In genomic region chrX:140624875-140625594, GRCm38 (mm10) we compare ENCODE assay signal across 22 mouse cellular contexts. TPM values are rescaled to one million over a fixed set of nuclear protein-coding genes. Genes with fewer than 3 reads are reported as not detected.
DNase-seq lines count a peak whose midpoint lies in the region; ATAC-seq and TF ChIP-seq lines count a peak whose summit lies in the region.
"Had no signal": no experiment of that assay in that cellular context is flagged by ENCODE, and none has a peak within 500 bp of the region (broad histone marks: within the 10 kb centered on the region; RNA-seq: fewer than 3 reads in every experiment).

No protein-coding gene starts in this region.

- WGBS in heart, embryonic 12.5 days: 46% methylated on average over 12 of the region's 12 CpGs

- H3K27me3 ChIP-seq in heart, embryonic 12.5 days (replicated peaks): no peaks in the 10 kb centered on the region
- H3K27me3 ChIP-seq in ES-Bruce4 (ENCODE audit: control insufficient read depth, insufficient read depth, low read length, poor library complexity, severe bottlenecking): no peaks in the 10 kb centered on the region
- H3K27me3 ChIP-seq: Patski had no signal

- ATAC-seq in heart, embryonic 12.5 days (ENCODE audit: insufficient number of reproducible peaks, low FRiP score): no peak
- peak; percentile 71 for ATAC-seq in granulocyte monocyte progenitor cell, adult 5-6 weeks (replicated peaks; ENCODE audit: poor library complexity, severe bottlenecking)
- ATAC-seq in megakaryocyte, adult 5-6 weeks (ENCODE audit: poor library complexity, severe bottlenecking): peak; percentile 56
- ATAC-seq: CD4-positive, CD25-positive, alpha-beta regulatory T cell, adult 4 months; forebrain, embryonic 14.5 days; Patski had no signal

- H3K36me3 ChIP-seq in heart, embryonic 12.5 days: no peaks in the 10 kb centered on the region
- no peaks in the 10 kb centered on the region for H3K36me3 ChIP-seq in ES-Bruce4 (ENCODE audit: control insufficient read depth, insufficient read depth, low read length, poor library complexity, severe bottlenecking)
- H3K36me3 ChIP-seq: embryonic facial prominence, embryonic 10.5 days; limb, embryonic 12.5 days had no signal

- H3K27ac ChIP-seq in heart, embryonic 12.5 days (ENCODE audit: poor library complexity, severe bottlenecking): no peak overlapping the region
- H3K27ac ChIP-seq in ES-Bruce4 (ENCODE audit: insufficient read depth, low read length): no peak overlapping the region
- H3K27ac ChIP-seq: embryonic facial prominence, embryonic 10.5 days; hindbrain, embryonic 14.5 days; limb, embryonic 12.5 days had no signal

- intact Hi-C loops in heart, postnatal 10 days (cut with DNase I): loop anchor here (2.0 kb wide), 1 partner anchor 20 kb away; no protein-coding TSS in a partner anchor

- no peak for DNase-seq in heart, postnatal 10 days
- no peak for DNase-seq in embryo, embryonic 10 days (ENCODE audit: low spot score)
- no peak for DNase-seq in thymus, postnatal 0 days (ENCODE audit: low spot score)
- DNase-seq in T-cell, adult 2 months (ENCODE audit: low spot score): no peak
- DNase-seq: cerebellum, postnatal 14 days; heart, postnatal 14 days; kidney, adult 8-10 months; kidney, postnatal 36 days; layer of hippocampus, adult 9-11 months; lung, adult 2 months; right cerebral cortex, postnatal 14 days; thymus, postnatal 36 days had no signal

- no peaks in the 10 kb centered on the region for H3K9me3 ChIP-seq in heart, embryonic 12.5 days (replicated peaks)
- no peaks in the 10 kb centered on the region for H3K9me3 ChIP-seq in ES-Bruce4 (replicated peaks; ENCODE audit: control insufficient read depth, insufficient read depth, low read length, poor library complexity, severe bottlenecking)
- H3K9me3 ChIP-seq: embryonic facial prominence, embryonic 10.5 days; limb, embryonic 12.5 days had no signal

- TF ChIP-seq POLR2A in ES-Bruce4 (IDR thresholded peaks at IDR 0.05; ENCODE audit: insufficient read depth, low read length): no peak

- 0 out of 2 replicates have a peak, but pooled peaks have one; percentile 4 for TF ChIP-seq EP300 in ES-Bruce4 (IDR thresholded peaks at IDR 0.05; ENCODE audit: insufficient read depth, low read depth, low read length)

- peaks cover 8% of the 10 kb centered on the region; the same call in 1 of the 2 replicates for H3K4me1 ChIP-seq in heart, embryonic 12.5 days (replicated peaks)
- H3K4me1 ChIP-seq in ES-Bruce4 (ENCODE audit: control insufficient read depth, insufficient read depth, low read length): peaks cover 1% of the 10 kb centered on the region
- H3K4me1 ChIP-seq: embryonic facial prominence, embryonic 10.5 days; limb, embryonic 12.5 days had no signal

- peak overlapping the region; percentile 29; the same call in 1 of the 2 replicates for H3K4me2 ChIP-seq in heart, embryonic 12.5 days
- H3K4me2 ChIP-seq: hindbrain, embryonic 14.5 days; limb, embryonic 12.5 days had no signal

- no peak overlapping the region for H3K9ac ChIP-seq in heart, embryonic 12.5 days
- no peak overlapping the region for H3K9ac ChIP-seq in ES-Bruce4 (ENCODE audit: low read depth, poor library complexity, severe bottlenecking)
- H3K9ac ChIP-seq: hindbrain, embryonic 14.5 days; limb, embryonic 12.5 days had no signal

- TF ChIP-seq CTCF in ES-Bruce4 (IDR thresholded peaks at IDR 0.05; ENCODE audit: low read depth, low read length): no peak

- H3K4me3 ChIP-seq in heart, embryonic 12.5 days: no peak overlapping the region
- no peak overlapping the region for H3K4me3 ChIP-seq in ES-Bruce4 (ENCODE audit: low read depth, low read length)
- H3K4me3 ChIP-seq: embryonic facial prominence, embryonic 10.5 days; limb, embryonic 12.5 days had no signal

RNA-seq across cellular contexts. Expression of gene Tsc22d3, which starts 24.6 kb away (rescaled TPM):
- polyA plus RNA-seq in heart, embryonic 12.5 days (2016; fragmentation: Nextera tagmentation; extraction: Ambion mirVana): 198 and 207 TPM in 2 replicates
- total RNA-seq in heart, postnatal 10 days (2021): 100 to 1,000 TPM; 138 to 195 TPM
- 7.4 and 7.6 TPM in 2 replicates for polyA plus RNA-seq in ES-Bruce4 (2011; ENCODE audit: insufficient read depth, insufficient read length, low read depth, missing spikeins)
- 18.4 and 19.9 TPM in 2 replicates for total RNA-seq in granulocyte monocyte progenitor cell, adult 5-6 weeks (2014; fragmentation: Nextera tagmentation)
- total RNA-seq in granulocyte monocyte progenitor cell, adult 5-6 weeks (2017): 19.7 and 30.0 TPM in 2 replicates
- 72.3 and 79.4 TPM in 2 replicates for total RNA-seq in megakaryocyte, adult 5-6 weeks (2015)
- total RNA-seq in megakaryocyte, adult 5-6 weeks (2017): 82.9 and 84.3 TPM in 2 replicates
- polyA plus RNA-seq in thymus, postnatal 0 days (2015; fragmentation: Nextera tagmentation; extraction: Ambion mirVana): 74.0 and 84.3 TPM in 2 replicates

RNA-seq across cellular contexts. Expression of gene Mid2, which starts 39.4 kb away (rescaled TPM):
- 18.3 and 19.9 TPM in 2 replicates for polyA plus RNA-seq in heart, embryonic 12.5 days (2016; fragmentation: Nextera tagmentation; extraction: Ambion mirVana)
- 10 to 100 TPM; 19.9 to 25.9 TPM for total RNA-seq in heart, postnatal 10 days (2021)
- 2.0 and 2.8 TPM in 2 replicates for polyA plus RNA-seq in ES-Bruce4 (2011; ENCODE audit: insufficient read depth, insufficient read length, low read depth, missing spikeins)
- total RNA-seq in granulocyte monocyte progenitor cell, adult 5-6 weeks (2014; fragmentation: Nextera tagmentation): not detected in 2 replicates
- not detected in 2 replicates for total RNA-seq in granulocyte monocyte progenitor cell, adult 5-6 weeks (2017)
- not detected in 2 replicates for total RNA-seq in megakaryocyte, adult 5-6 weeks (2015)
- 0.07 and 0.12 TPM in 2 replicates for total RNA-seq in megakaryocyte, adult 5-6 weeks (2017)
- 1.7 and 2.0 TPM in 2 replicates for polyA plus RNA-seq in thymus, postnatal 0 days (2015; fragmentation: Nextera tagmentation; extraction: Ambion mirVana)

Comparison
In these comparisons a context has a peak if more than half of its experiments do, and no peak if none do; other contexts are left out.
1. RNA of gene Mid2, which starts 39.4 kb away (total RNA-seq): 19.9 to 25.9 TPM in heart, postnatal 10 days; 0.07 to 0.12 TPM in megakaryocyte, adult 5-6 weeks and not detected in granulocyte monocyte progenitor cell, adult 5-6 weeks; every median in the first group is over 10 times any median in the second.